Mouse (Mus musculus) spleen, adult 2 months (tissue): ENCODE data around the gene Tomm7.

Experiments used
- CTCF ChIP-seq: fragments of 200-500 bp; IDR thresholded peaks from 2 replicates; pipeline ENCODE4 v1.5.1; 2011; ENCODE audit warnings: mild to moderate bottlenecking, inconsistent platforms; ENCODE audit not compliant: insufficient read depth, insufficient read length, insufficient replicate concordance; ENCODE audit errors: extremely low read depth
- POLR2A ChIP-seq: fragments of 200-500 bp; IDR thresholded peaks from 2 replicates; pipeline ENCODE4 v1.6.1; 2011; ENCODE audit warnings: low read depth, low read length, inconsistent platforms

- no peak for TF ChIP-seq CTCF
- no peak for TF ChIP-seq POLR2A
Observed at GRCm38 (mm10) chr5:23889461-23889860, 45.5 kb upstream of the Tomm7 start.
